Mouse (Mus musculus) B cell, adult 2 months (primary cell): ENCODE results near the gene Evpl.

ENCODE experiments used
- DNase-seq, 2 experiments: peaks; one replicate each; pipeline ENCODE4 v3.0.0; 2022

Gene Evpl

DNA sequence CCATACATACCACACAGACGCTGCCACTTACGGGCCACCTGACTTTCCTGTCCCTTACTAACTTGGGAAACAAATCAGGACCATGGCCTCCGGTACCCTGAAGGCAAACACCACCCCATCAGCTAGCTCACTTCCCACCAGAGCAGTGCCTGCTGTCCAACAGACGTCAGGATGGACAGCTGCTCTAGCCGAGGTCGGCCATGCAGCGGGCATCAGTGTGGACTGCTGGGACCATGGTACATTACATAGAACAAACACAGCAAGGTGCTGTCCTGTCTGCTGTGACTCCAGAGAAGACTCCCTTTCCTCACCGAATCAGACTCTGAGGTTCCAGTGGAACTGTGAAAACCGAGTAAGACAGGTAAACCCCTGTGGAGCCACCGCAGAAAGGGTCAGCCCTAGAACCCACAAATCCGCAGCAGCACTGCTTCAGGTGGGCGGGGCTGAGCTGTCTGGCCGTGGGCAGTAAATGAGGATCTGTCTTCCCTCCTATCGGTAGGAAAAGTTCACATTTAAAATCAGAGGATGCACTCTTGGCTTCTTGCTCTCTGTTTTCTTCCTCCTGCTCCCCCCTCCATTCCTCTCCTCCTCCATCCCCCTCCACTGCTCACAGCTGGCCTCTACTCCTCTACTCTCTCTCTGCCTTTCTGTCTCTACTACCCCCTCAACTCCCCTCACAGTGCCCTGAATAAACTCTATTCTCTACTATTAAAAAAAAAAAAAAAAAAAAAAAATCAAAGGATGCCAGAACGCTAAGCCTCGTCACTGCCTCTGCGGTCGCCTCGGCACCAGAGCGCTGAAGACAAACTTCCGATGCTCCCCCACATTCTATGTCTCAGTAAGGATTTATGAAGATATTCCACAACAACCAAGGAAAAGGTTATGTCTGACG is 17.5 kb upstream of the Evpl start:
- DNase-seq = no peak

DNA sequence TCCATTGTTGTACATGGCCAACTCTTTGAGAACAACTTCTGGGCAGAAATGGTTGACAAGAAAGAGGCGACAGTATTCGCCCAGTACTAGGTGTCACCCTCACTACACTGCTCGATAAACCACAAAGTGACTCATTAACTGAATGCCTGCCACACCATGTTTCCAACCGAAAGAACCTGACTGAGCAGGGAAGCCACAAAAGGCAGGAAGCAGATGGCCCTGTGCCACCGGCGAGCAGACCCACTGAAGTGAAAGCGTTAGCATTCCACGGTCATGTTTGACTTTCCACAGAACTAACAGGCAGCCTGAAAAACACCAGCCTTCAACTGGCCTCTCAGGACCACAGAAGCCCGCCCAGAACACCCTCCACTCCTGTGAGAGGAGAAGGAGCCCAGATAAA is 16.8 kb upstream of the Evpl start:
- DNase-seq = no peak

DNA sequence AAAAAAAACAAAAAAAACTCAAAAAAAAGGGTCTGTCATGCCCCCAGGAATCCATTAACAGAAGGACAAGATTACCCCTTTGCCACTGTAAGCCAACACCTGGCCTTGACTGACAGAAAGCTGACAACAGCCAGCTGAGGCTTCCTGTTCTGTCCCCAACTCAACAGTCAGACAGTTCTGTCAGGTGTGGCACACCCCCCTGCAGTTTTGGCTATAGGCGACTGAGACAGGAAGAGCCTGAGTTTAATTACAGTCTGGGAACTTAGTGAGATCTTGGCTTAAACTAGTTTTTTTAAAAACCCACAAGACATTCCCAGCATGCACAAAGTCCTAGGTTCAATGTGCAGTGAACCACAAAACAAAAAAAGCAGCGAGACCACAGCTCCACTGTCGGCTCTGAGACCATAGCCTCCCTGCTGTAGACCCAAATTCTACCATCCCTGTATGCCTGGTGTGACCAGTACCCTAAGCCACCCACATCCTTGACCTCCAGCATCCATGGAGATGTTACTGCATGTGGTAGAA is 15.3 kb upstream of the Evpl start:
- no peak for DNase-seq

DNA sequence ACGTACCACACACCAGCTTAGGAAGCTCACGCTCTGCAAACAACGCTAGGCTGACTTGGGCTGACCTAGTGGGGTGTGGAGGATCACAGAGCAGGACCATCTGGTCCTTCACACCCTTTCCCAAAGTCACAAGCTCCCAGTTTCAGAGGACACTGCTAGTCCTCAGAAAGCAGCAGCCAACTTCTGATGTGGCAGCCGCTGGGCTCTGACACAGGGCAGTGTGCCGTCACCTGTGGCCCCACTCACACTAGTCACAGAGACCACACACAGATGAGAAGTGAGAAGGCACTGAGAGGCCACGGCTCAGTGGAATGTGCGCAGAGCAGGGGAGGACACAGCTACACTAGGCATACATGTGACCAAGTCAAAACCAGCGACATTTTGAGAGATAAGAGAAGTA is 13.0 kb upstream of the Evpl start:
- DNase-seq = no peak

DNA sequence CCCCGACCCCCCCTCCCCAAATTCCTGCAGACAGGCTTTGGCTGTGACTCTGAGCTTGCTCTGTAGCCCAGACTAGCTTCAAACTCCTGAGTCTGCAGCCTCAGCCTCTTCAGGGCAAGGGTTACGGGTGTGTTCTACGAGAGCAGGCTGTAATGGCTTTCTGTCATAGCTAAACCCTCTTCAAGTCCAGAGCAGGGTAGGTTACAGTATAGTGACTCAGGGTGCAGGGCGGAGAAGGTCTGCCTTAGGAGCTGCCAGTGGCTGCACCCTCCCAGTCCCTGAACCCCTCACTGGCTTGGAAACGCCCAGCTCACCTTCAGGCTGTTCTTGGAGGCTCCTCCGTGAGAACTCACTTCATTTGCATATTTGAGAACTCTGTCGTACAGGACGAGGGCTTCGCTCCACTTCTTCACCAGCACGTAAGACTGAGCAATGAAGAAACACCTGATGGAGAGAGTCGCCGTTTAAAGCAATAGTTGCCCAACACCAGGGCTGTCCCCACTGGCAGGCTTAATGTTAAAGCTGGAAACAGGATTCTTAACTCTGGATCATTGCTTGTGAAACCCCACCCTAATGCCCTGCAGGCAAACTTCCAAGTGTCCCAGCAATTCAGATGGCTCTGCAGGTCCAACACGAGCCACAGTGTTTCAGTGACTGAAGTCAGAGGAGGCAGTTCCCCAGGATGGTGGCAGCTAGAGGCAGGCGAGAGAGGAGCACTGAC is 9.8 kb upstream of the Evpl start:
- DNase-seq = no peak

DNA sequence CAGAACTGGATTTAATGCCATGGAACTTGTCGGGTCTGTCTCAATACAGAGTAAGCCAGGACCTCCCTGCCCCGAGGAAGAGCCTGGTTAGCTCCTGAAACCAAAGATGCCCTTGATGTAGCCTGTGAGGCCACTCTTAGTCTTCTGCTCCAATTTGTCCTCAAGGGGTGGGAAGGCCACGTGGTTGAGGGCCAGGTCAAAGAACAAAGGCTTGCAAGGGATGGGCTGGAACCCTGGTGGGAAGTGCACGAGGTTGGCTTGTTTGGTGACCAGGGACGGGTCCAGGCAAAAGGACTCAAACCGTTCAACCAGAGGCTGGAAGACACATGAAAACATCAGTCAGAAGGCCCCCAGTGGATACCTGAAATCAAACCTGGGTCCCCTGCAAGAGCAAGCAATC is 7.7 kb upstream of the Evpl start:
- DNase-seq = no peak

DNA sequence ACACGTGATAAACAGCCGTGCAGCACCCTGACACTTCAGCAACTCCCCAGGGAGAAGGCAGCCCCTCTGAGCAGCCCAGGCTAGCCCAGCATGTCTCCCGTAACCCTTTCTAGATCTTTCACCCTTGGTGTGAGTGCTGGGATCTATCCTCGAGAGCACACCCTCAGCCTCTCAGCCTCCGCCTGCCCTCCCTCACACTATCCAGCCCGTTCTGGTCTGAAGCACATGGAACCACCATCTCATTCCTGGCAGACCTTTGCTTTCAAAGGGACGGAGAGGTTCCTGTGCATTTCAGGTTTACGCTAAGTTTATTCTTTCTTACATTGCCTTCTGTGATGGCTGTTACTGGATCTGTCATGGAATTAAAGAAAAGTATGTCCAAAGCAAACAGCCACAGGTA is 6.7 kb upstream of the Evpl start:
- DNase-seq = no peak

DNA sequence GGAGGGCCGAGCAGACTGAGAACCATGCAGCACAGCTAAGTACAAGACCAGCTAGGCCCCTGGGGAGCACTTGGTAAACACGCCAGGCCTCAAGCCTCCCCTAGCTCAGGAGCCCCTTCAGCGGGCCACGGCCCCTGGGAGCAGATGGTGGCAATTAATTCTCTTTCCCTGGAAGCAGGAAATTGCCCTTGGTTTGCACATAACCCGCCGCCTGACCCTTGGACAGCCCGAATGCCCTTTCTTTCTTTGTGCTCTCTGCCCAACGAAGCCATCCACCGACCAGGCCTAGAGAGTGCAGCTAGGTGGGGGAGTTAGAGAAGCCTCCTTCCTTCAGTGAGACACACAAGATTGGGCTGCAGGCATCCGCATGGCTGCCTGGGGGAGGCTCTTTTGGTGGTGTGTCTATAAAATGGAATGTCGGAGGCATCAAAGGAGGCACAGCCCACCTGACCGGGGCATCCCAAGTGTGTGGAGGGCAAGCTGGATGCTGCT is 3.9 kb upstream of the Evpl start:
- no peak for DNase-seq

DNA sequence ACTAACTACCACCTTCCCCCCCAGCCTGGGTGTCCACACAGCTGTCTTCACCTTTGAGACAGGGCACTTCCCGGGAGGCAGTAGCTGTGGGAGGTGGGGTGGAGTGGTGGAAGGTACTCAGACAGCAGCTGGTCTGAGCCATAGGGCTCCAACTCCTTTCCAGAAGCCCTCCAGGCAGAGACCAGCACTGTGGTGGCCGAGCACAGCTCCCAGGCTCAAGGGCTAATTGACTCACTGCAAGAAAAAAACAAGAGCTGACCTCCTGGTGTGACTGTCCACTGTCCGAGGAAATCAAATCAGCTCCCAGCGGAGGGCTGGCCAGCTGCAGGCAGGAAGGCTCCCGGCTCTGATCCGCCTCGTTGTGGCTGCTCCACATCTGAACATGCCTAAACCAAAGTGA is 1.9 kb upstream of the Evpl start:
- DNase-seq = no peak

DNA sequence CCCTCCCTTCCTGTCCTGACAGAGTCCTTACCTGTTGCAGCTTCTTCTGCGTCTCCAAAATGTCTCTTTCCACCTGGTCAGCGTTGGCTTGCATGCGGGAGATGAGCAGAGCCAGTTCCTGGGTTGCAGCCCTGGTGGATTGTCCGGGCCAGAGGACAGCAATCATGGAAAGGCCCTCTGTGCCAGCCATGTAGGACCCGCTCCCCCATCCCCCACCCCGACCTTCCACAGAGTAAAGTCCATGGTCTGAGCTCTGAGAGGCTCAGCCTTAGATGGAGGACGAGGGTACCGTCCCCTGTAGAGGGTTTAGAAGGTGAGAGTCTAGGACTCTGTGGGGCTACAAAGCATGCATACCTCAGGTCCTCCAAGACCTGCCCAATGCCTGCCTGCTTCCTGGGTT is 3.0 kb downstream of the Evpl start:
- DNase-seq = no peak

DNA sequence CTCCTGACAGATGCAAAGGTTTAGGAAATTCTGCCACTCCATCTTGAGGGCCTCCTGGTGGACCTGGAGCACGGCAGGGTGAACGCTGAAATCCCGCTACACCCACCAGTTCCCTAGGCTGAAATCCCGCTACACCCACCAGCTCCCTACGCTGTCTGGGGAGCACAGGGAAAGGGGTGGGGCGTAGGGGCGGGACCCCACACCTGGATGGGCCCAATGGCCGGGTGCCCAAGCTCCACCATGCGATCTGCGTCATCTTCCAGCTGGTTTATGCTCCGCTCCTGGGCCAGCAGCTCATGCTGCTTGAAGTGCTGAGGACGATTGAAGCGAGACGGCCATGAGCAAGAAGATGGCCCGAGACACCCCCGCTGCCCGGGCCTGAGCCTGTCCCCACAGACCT is 5.5 kb downstream of the Evpl start:
- DNase-seq = no peak

DNA sequence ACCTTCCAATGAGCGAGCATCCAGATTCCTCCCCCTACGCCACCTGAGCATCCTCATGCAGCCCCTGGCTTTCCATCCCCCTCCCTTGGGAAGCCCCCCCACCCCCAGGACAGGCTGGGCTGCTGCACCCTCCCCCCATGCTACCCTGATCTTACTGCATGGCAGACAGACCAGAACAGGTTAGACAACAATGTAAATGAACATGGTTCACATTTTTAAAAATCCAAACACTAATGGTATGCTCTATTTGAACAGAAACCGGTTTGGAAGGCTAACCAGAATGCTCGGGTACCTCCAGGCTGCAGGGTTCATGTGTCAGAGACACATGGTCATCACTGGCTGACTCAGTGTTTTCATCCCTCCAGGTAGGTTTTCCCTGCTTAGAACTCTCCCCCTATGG is 9.2 kb downstream of the Evpl start:
- no peak for DNase-seq

DNA sequence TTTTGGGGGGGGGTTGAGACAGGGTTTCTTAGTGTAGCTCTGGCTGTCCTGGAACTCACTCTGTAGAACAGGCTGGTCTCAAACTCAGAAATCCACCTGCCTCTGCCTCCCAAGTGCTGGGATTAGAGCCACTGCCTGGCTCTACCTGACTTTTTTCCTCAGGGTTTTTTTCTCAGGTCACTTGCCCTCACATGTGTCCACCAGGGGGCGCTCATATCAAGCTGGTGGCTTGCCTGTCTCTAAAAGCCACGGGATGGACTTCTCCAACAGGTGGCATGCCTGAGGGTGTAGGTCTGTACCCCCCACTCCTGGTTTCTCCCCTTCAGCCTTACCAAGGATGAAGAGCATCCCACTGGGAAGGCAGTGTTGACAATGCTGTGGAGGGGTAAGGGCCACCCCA is 11.5 kb downstream of the Evpl start:
- peak; percentile 93 for DNase-seq

DNA sequence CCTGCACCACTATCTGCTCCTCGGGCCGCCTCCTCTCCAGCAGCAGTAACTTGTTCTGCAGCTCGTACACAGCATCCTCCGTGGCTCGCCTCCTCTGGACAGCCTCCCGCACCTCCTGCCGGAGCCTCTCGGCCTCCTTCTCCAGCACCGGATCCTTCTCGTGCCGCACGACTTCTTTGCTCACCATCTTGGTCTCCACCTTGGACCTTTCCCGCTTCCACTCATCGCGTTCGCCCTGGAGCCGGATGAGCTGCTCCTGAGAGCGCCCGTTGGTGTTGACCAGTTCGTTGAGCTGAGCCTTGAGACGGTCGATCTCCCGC is 15.2 kb downstream of the Evpl start:
- DNase-seq = no peak

DNA sequence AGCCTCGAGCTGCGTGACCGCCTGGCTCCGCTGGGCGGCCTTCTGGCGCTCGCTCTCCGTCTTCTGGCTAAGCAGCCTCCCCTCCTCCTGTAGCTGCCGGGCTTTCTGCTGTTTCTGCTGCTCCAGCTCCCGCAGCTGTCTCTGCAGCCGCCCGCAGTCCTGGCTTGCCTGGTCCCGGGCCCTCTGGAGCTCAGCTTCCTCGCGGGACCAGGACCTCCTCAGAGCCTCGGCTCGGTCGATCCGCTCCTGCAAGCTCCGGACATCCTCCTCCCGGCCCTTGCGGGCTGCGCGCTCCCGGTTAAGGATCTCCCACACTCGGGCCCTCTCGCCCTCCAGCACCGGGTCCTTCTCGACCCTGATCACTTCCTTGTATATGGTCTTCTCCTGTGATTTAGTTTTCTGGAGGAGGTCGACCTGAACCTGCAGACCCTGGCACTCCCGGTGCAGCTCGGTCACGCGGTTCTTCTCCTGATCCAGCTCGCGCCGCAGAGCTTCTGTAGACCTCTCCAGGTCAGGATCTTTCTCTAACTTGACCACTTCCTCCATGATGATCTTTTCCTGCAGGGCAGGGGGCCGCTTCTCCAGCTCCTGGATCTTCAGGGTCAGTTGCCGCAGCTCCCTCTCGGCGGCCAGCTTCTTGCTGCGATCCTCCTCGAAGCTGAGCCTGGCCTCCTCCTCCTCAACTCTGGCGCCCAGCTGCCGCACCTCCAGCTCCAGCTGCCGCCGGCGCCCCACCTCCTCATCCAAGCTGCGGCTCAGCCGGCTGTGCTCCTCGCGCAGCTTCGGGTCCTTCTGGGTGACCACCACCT is 15.7 kb downstream of the Evpl start:
- no peak for DNase-seq

DNA sequence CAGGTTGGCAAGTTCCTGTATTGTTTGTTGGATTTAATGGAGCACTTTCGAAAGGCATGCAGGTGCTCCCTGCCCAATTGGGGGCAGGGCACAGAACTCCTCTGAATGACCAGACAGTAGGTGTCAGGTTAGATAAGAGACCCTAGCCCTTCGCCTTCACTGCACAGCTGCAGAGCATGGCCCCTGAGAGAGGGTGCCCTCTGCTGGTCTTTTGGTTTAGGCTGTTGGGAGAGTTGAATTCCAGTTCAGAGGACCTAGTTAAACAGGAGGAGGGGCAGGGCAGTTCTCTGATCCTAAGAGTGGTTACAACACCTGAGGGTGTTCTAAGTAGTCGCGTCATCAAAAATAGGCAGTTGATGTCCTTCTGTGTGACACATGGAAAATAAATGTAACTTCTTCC is 18.0 kb downstream of the Evpl start:
- DNase-seq = peak; percentile 62 to 64

DNA sequence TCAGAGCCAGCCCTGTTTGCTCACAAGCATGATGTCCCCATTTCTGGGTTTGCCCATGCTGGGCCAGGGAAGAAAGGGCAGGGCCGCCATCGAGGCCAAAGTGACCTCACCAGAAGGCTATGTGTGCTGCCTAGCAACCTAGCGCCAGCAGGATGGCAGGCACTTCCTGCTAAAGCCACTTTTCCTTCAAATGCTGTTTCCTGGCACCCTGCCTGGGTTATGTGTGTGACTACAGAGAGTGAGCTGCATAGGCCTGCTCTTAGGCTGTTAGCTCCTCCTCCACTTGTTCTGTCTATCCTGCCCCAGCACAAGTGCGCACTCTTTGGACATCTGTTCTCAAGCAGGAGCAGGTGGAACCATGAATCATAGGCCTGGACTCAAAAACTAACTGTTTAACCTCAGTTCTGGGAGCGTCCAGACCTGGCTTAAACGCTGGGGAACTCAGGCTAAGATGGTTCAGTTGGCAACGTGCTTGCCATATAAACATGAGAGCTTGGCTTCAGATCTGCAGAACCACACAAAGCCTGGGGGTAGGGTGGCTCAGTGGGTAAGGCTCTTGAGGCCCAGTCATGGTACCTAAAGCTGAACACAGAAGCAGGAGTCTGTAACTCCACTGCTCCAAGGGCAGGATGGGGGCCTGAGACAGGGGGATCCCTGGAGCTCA is 19.0 kb downstream of the Evpl start:
- no peak for DNase-seq

DNA sequence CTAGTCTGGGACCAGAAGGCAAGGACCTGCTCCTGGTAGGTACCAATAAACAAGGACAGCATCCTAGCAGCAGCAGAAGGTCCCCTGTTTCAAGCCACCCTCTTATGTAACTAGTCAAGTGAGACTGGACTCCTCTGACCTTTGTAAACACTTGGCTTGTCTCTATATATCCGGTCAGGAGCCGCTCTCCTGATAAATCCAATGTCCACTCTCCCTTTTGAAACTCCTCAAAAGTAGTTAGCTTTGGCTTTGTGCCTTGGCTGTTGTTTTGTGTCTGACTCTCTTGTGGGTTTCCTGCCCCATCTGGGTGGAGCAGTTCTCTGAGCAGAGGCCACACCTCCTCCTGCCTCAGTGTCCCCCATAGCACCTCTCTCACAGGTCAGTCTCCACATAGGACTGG is 19.6 kb downstream of the Evpl start:
- no peak for DNase-seq

DNA sequence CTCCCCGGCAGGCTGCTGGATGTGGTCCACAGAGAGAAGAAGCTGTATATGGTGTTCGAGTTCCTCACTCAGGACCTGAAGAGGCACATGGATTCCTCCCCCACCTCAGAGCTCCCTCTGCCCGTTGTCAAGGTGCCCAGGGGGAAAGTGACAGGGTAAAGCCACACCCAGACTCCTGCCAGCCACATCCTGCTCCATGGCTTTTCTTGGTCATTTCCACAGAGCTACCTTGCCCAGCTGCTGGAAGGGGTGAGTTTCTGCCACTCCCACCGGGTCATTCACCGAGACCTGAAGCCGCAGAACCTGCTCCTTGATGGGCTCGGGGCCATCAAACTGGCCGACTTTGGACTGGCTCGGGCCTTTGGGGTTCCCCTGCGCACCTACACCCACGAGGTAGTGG is 21.3 kb downstream of the Evpl start:
- no peak for DNase-seq

DNA sequence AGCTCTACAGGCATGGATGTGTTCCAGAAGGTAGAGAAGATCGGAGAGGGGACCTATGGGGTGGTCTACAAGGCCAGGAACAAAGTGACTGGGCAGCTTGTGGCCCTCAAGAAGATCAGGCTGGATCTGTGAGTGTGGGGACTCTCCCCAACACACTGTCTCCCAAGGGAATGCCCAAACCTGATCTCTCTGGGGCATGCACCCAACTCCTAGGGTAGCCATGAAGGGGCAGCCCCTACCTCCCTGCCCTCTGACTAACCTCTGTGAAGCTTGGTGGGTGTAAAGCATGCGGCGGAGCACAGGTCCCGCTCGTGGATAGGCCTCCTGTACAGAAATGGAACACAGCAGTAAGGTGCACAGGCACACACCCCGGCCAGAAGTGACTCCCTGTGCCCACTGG is 21.9 kb downstream of the Evpl start:
- no peak for DNase-seq

DNA sequence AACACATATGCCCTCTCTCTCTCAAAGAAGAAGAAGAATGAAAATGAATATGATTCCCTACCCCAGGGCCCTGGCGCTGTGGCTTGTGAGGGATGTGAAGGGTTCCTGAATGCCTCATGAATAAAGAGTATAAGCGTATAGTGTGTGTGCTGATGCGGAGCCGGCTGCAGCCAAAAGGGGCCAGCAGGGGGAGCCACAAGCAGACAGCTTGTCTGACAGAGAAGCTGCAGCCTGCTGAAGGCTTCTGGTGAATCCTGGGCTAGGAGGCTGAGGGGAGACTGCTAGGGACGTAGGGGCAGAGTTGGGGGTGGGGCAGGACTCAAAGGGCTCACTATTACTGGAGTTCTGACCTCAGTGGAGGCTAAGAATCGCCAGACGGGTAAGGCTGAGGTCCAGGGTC is 22.7 kb downstream of the Evpl start:
- peak; percentile 50 to 60 for DNase-seq

DNA sequence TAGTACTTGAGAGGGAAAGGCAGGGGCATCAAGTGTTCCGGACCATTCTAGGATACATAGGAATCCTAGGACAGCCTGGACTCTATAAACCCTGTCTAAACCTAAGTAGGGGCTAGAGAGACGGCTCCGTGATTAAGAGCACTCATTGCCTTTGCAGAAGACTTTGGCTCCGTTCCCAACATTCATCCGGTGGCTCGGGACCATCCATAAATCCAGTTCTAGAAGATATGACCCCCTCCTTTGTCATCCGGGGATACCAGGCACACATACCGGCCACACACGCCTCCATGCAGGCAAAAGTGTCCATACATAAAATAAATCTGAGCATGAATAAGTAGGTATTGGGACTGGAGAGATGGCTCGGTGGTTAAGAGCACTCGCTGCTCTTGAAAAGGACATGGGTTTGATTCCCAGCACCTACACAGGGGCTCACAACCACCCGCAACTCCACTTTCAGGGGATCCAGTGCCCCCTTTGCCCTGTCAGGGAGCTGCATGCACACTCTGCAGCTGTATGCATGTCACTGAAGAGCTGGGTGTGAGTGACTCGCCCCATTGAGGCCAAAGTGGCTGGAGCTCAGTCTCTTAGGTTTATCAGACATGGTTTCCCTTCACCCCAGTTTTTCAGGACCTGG is 23.9 kb downstream of the Evpl start:
- no peak for DNase-seq
